Mouse (Mus musculus) cerebellum, adult 2 months (tissue): ENCODE measurements around the gene Gm20489. TPM values are rescaled to one million over a fixed set of nuclear protein-coding genes. Genes with fewer than 3 reads are reported as not detected.

Source experiments
- DNase-seq, 2 experiments: peaks; one replicate each; pipeline ENCODE4 v3.0.0; 2021
- H3K27ac ChIP-seq: fragments of 200-500 bp; 2 replicates; pipeline ENCODE4 v1.5.1; 2012; ENCODE audit warnings: low read length, control low read depth, inconsistent platforms; ENCODE audit not compliant: insufficient read depth
- H3K27me3 ChIP-seq: fragments of 200-500 bp; 2 replicates; pipeline ENCODE4 v1.6.1; 2012; ENCODE audit warnings: inconsistent platforms, mild to moderate bottlenecking, low read length, moderate library complexity; ENCODE audit not compliant: control insufficient read depth, insufficient read depth
- H3K4me1 ChIP-seq: fragments of 200-500 bp; 2 replicates; pipeline ENCODE4 v1.6.1; 2011; ENCODE audit warnings: low read length; ENCODE audit not compliant: control insufficient read depth, insufficient read depth
- H3K4me3 ChIP-seq: fragments of 200-500 bp; replicated peaks from 2 replicates; pipeline ENCODE3; 2011; ENCODE audit warnings: mild to moderate bottlenecking, low read depth, low read length, control low read depth; ENCODE audit not compliant: insufficient read depth
- CTCF ChIP-seq: fragments of 200-500 bp; IDR thresholded peaks from 2 replicates; pipeline ENCODE4 v1.5.1; 2011; ENCODE audit warnings: low read depth, mild to moderate bottlenecking, control low read depth, low read length, moderate library complexity, borderline replicate concordance; ENCODE audit not compliant: insufficient read depth
- POLR2A ChIP-seq: fragments of 200-500 bp; IDR thresholded peaks from 2 replicates; pipeline ENCODE4 v1.6.1; 2011; ENCODE audit warnings: low read length, control low read depth, borderline replicate concordance; ENCODE audit not compliant: insufficient read depth
- WGBS: fragments of 180-500 bp; shearing (Covaris S2); methylation state at CpG from one replicate; pipeline ENCODE4 v1.1.7; 2018; 5-methylcytosine and 5-hydroxymethylcytosine counted together
- polyA plus RNA-seq: library from polyadenylated mRNA; depleted of rRNA; stranded (reverse); fragments of >200 nt; gene quantifications from 2 replicates; pipeline ENCODE4 v1.2.3, GENCODE M21; 2012; rRNA removed

Gm20489 gene
- not detected in 2 replicates for polyA plus RNA-seq

- Histone ChIP-seq H3K4me3 (no peak within 1 kb of the TSS), H3K27me3 (no peaks in the 10 kb centered on the region), H3K4me1 (no peaks in the 10 kb centered on the region), H3K27ac (no peak within 1 kb of the TSS)
- 69% methylated on average over 3 of the region's 3 CpGs for WGBS
- TF ChIP-seq CTCF (no peak), POLR2A (no peak)
- no peak for DNase-seq
Measured at GRCm38 (mm10) chrX:101268755-101269124, at the start of gene Gm20489. Gene Gm20489 (minus strand): TSS chrX:101269023.

- Histone ChIP-seq H3K27me3 (no peaks in the 10 kb centered on the region), H3K4me3 (no peak overlapping the region), H3K4me1 (peaks cover 7% of the 10 kb centered on the region; the same call in 1 of the 2 replicates), H3K27ac (no peak overlapping the region)
- WGBS = 4% methylated on average over 6 of the region's 6 CpGs
- no peak for TF ChIP-seq CTCF
- no peak for TF ChIP-seq POLR2A
- DNase-seq = peak; percentile 37 to 51
Measured at GRCm38 (mm10) chrX:101313625-101314359, 45.0 kb upstream of the Gm20489 start.

GRCm38 (mm10) chrX:101309299-101309698, 40.5 kb upstream of the Gm20489 start:
- Histone ChIP-seq H3K27ac (no peak overlapping the region), H3K27me3 (no peaks in the 10 kb centered on the region), H3K4me1 (peaks cover 19% of the 10 kb centered on the region), H3K4me3 (no peak overlapping the region)
- 86% methylated on average over 5 of the region's 5 CpGs for WGBS
- TF ChIP-seq POLR2A = no peak
- no peak for TF ChIP-seq CTCF
- DNase-seq = no peak

GRCm38 (mm10) chrX:101304646-101305045, 35.8 kb upstream of the Gm20489 start:
- no peak for TF ChIP-seq POLR2A
- TF ChIP-seq CTCF = no peak
- no peaks in the 10 kb centered on the region for H3K27me3 ChIP-seq
- H3K4me1 ChIP-seq = peaks cover 23% of the 10 kb centered on the region
- DNase-seq = peak; percentile 44 to 68
- H3K4me3 ChIP-seq = no peak overlapping the region
- WGBS = 11% methylated on average over 2 of the region's 2 CpGs
- H3K27ac ChIP-seq = no peak overlapping the region; the same call in 1 of the 2 replicates

GRCm38 (mm10) chrX:101301654-101302053, 32.8 kb upstream of the Gm20489 start:
- TF ChIP-seq CTCF = peak; percentile 27; the same call in 1 of the 2 replicates
- TF ChIP-seq POLR2A = no peak
- H3K27me3 ChIP-seq = no peaks in the 10 kb centered on the region
- H3K4me1 ChIP-seq = peaks cover 21% of the 10 kb centered on the region
- peak overlapping the region; percentile 36 for H3K4me3 ChIP-seq
- no peak overlapping the region for H3K27ac ChIP-seq
- DNase-seq = peak; percentile 42 to 45
- 24% methylated on average over 9 of the region's 9 CpGs for WGBS

GRCm38 (mm10) chrX:101300427-101301030, 31.7 kb upstream of the Gm20489 start:
- TF ChIP-seq POLR2A (no peak), CTCF (no peak)
- H3K4me1 ChIP-seq = peaks cover 18% of the 10 kb centered on the region
- WGBS = 8% methylated on average over 13 of the region's 13 CpGs
- no peaks in the 10 kb centered on the region for H3K27me3 ChIP-seq
- peak; percentile 30 to 41 for DNase-seq
- H3K4me3 ChIP-seq = peak overlapping the region; percentile 94
- peak overlapping the region; percentile 46; the same call in 1 of the 2 replicates for H3K27ac ChIP-seq

GRCm38 (mm10) chrX:101299473-101300426, 30.9 kb upstream of the Gm20489 start:
- TF ChIP-seq CTCF (no peak), POLR2A (no peak)
- Histone ChIP-seq H3K4me3 (peak overlapping the region; percentile 94), H3K27ac (peak overlapping the region; percentile 86), H3K27me3 (no peaks in the 10 kb centered on the region), H3K4me1 (peaks cover 14% of the 10 kb centered on the region; the same call in 1 of the 2 replicates)
- no peak for DNase-seq
- 2% methylated on average over 13 of the region's 13 CpGs for WGBS
